Mouse (Mus musculus) forebrain, embryonic 16.5 days (tissue): ENCODE results near the gene Creld2. TPM values are rescaled to one million over a fixed set of nuclear protein-coding genes. Genes with fewer than 3 reads are reported as not detected.

Experiments used
- ATAC-seq: fragments of 200-750 bp; cut with Nextera tagmentation; 2 replicates; pipeline ENCODE4 v1.8.0; 2017; ENCODE audit warnings: mild to moderate bottlenecking, moderate library complexity
- H3K27ac ChIP-seq: fragments of 300-500 bp; sonication (generic); 2 replicates; pipeline ENCODE4 v1.5.1; 2014; ENCODE audit warnings: low read length, control low read depth
- H3K27me3 ChIP-seq: fragments of 300-500 bp; sonication (generic); replicated peaks from 2 replicates; pipeline ENCODE4 v1.6.1; 2014; ENCODE audit warnings: low read length; ENCODE audit not compliant: control insufficient read depth, insufficient read depth
- H3K36me3 ChIP-seq: fragments of 300-500 bp; sonication (generic); 2 replicates; pipeline ENCODE4 v1.6.1; 2014; ENCODE audit not compliant: control insufficient read depth, insufficient read depth
- H3K4me1 ChIP-seq: fragments of 300-500 bp; sonication (generic); replicated peaks from 2 replicates; pipeline ENCODE4 v1.6.1; 2014; ENCODE audit warnings: low read length; ENCODE audit not compliant: control insufficient read depth, insufficient read depth
- H3K4me2 ChIP-seq: fragments of 300-500 bp; sonication (generic); 2 replicates; pipeline ENCODE4 v1.6.1; 2014; ENCODE audit warnings: mild to moderate bottlenecking, low read length, control low read depth
- H3K4me3 ChIP-seq: fragments of 300-500 bp; sonication (generic); replicated peaks from 2 replicates; pipeline ENCODE4 v1.5.1; 2014; ENCODE audit warnings: mild to moderate bottlenecking, low read length, control low read depth
- H3K9ac ChIP-seq: fragments of 300-500 bp; sonication (generic); replicated peaks from 2 replicates; pipeline ENCODE4 v1.6.1; 2014; ENCODE audit warnings: low read depth, low read length, control low read depth
- H3K9me3 ChIP-seq: fragments of 300-500 bp; sonication (generic); 2 replicates; pipeline ENCODE4 v1.6.1; 2016; ENCODE audit warnings: low read length; ENCODE audit not compliant: control insufficient read depth
- WGBS: fragments of 180-500 bp; shearing (Covaris S2); extraction: QIAGEN DNeasy Blood & Tissue Kit; methylation state at CpG from one replicate; pipeline ENCODE4 v1.1.7; 2014; 5-methylcytosine and 5-hydroxymethylcytosine counted together
- polyA plus RNA-seq: library from polyadenylated mRNA; unstranded; fragments of >200 nt; fragmentation: Nextera tagmentation; extraction: Ambion mirVana; gene quantifications from 2 replicates; pipeline ENCODE4 v1.2.1, GENCODE M21; 2015

Gene Creld2
- polyA plus RNA-seq, 1 experiment from 2014 or later: 60.4 TPM

GRCm38 (mm10) chr15:88870418-88871185 is 51.2 kb downstream of the Creld2 start:
- H3K36me3 ChIP-seq: 0 out of 2 replicates have a peak, but pooled peaks cover 6% of the 10 kb centered on the region
- no peak overlapping the region for H3K27ac ChIP-seq
- no peak overlapping the region for H3K4me2 ChIP-seq
- 78% methylated on average over 5 of the region's 5 CpGs for WGBS
- no peaks in the 10 kb centered on the region for H3K9me3 ChIP-seq
- no peak overlapping the region for H3K4me3 ChIP-seq
- no peaks in the 10 kb centered on the region for H3K27me3 ChIP-seq
- no peak for ATAC-seq
- no peak overlapping the region for H3K9ac ChIP-seq
- no peaks in the 10 kb centered on the region; the same call in 1 of the 2 replicates for H3K4me1 ChIP-seq

- Histone ChIP-seq H3K9me3 (no peaks in the 10 kb centered on the region), H3K36me3 (no peaks in the 10 kb centered on the region), H3K4me2 (no peak overlapping the region), H3K27me3 (no peaks in the 10 kb centered on the region), H3K4me1 (peaks cover 5% of the 10 kb centered on the region), H3K4me3 (no peak overlapping the region), H3K27ac (no peak overlapping the region), H3K9ac (no peak overlapping the region)
- 86% methylated on average over 3 of the region's 3 CpGs for WGBS
- ATAC-seq: no peak
These were observed 54.6 kb downstream of the Creld2 start for GRCm38 (mm10) chr15:88874061-88874460.

GRCm38 (mm10) chr15:88874477-88874876 is 55.0 kb downstream of the Creld2 start:
- no peak overlapping the region for H3K4me3 ChIP-seq
- H3K9ac ChIP-seq: no peak overlapping the region
- no peaks in the 10 kb centered on the region for H3K27me3 ChIP-seq
- ATAC-seq: no peak
- H3K4me2 ChIP-seq: no peak overlapping the region
- no peaks in the 10 kb centered on the region for H3K36me3 ChIP-seq
- 86% methylated on average over 6 of the region's 6 CpGs for WGBS
- no peak overlapping the region for H3K27ac ChIP-seq
- H3K4me1 ChIP-seq: peaks cover 5% of the 10 kb centered on the region
- no peaks in the 10 kb centered on the region for H3K9me3 ChIP-seq

GRCm38 (mm10) chr15:88875625-88876081 is 56.2 kb downstream of the Creld2 start:
- no peak for ATAC-seq
- H3K4me3 ChIP-seq: no peak overlapping the region

More at GRCm38 (mm10) chr15:88875625-88876081, 56.2 kb downstream of the Creld2 start:
- H3K4me1 ChIP-seq: peaks cover 5% of the 10 kb centered on the region
- no peaks in the 10 kb centered on the region for H3K27me3 ChIP-seq
- H3K9me3 ChIP-seq: no peaks in the 10 kb centered on the region
- no peak overlapping the region for H3K27ac ChIP-seq
- H3K4me2 ChIP-seq: no peak overlapping the region
- no peaks in the 10 kb centered on the region for H3K36me3 ChIP-seq
- WGBS: 23% methylated on average over 10 of the region's 10 CpGs
- no peak overlapping the region for H3K9ac ChIP-seq

Other genes with a start within 250 kb of the Creld2 start
- not detected in 2 replicates for gene Zdhhc25, start 219.3 kb upstream of the Creld2 start, polyA plus RNA-seq
- 27.3 and 27.6 TPM in 2 replicates for gene Brd1, start 85.4 kb upstream of the Creld2 start, polyA plus RNA-seq
- 23.1 and 23.8 TPM in 2 replicates for gene Zbed4, start 68.0 kb upstream of the Creld2 start, polyA plus RNA-seq
- gene Alg12, start 328 bp upstream of the Creld2 start, polyA plus RNA-seq: 6.6 and 8.8 TPM in 2 replicates
- gene Pim3, start 42.5 kb downstream of the Creld2 start, polyA plus RNA-seq: 58.2 and 70.7 TPM in 2 replicates
- gene Ttll8, start 134.8 kb downstream of the Creld2 start, polyA plus RNA-seq: 0.07 and 0.08 TPM in 2 replicates
- 33.5 and 36.4 TPM in 2 replicates for gene Mlc1, start 159.4 kb downstream of the Creld2 start, polyA plus RNA-seq
- gene Mov10l1, start 163.3 kb downstream of the Creld2 start, polyA plus RNA-seq: not detected in 2 replicates
- gene Panx2, start 240.1 kb downstream of the Creld2 start, polyA plus RNA-seq: 2.6 and 4.9 TPM in 2 replicates